In the genomic region with DNA sequence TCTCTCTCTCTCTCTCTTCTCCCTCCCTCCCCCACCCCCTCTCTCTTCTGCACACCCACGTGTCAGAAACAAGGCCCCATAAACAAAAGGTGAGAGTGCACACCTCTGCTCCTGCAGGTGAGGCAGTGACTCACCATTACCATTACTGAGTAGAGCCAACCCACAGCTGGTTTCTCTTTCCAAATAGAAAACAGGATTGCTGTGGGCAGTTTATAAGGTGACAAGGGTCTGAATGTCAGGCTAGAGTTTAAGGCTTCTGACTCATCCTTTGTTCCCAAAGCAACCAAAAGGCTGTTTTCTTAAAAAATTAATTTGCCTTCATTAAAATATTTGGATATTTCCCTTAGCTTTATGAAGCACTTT, we compare ENCODE assay signal across 9 mouse cellular contexts.
DNase-seq lines count a peak whose midpoint lies in the region; ATAC-seq and TF ChIP-seq lines count a peak whose summit lies in the region.
"Had no signal": no experiment of that assay in that cellular context is flagged by ENCODE, and none has a peak within 500 bp of the region (broad histone marks: within the 10 kb centered on the region; RNA-seq: fewer than 3 reads in every experiment).

No protein-coding gene starts in this region.

- no peak overlapping the region for H3K4me3 ChIP-seq in forebrain, embryonic 12.5 days (replicated peaks)
- no peak overlapping the region for H3K4me3 ChIP-seq in forebrain, embryonic 15.5 days
- H3K4me3 ChIP-seq in lung, embryonic 15.5 days = no peak overlapping the region
- no peak overlapping the region for H3K4me3 ChIP-seq in hindbrain, embryonic 15.5 days
- no peak overlapping the region for H3K4me3 ChIP-seq in olfactory bulb, adult 2 months (ENCODE audit: insufficient read depth, low read depth, low read length)

- peaks cover 71% of the 10 kb centered on the region for H3K4me1 ChIP-seq in forebrain, embryonic 12.5 days
- H3K4me1 ChIP-seq in forebrain, embryonic 15.5 days = peaks cover 57% of the 10 kb centered on the region
- peaks cover 35% of the 10 kb centered on the region for H3K4me1 ChIP-seq in lung, embryonic 15.5 days
- H3K4me1 ChIP-seq in hindbrain, embryonic 15.5 days (replicated peaks) = peaks cover 80% of the 10 kb centered on the region
- H3K4me1 ChIP-seq in olfactory bulb, adult 2 months (ENCODE audit: control insufficient read depth, insufficient read depth, low read length) = peaks cover 18% of the 10 kb centered on the region

- TF ChIP-seq CTCF in olfactory bulb, adult 2 months (IDR thresholded peaks at IDR 0.05; ENCODE audit: insufficient read depth, low read depth, low read length) = no peak

- TF ChIP-seq POLR2A in olfactory bulb, adult 2 months (IDR thresholded peaks at IDR 0.05; ENCODE audit: insufficient read depth, low read depth, low read length) = no peak

- H3K27me3 ChIP-seq in forebrain, embryonic 12.5 days = peaks cover 34% of the 10 kb centered on the region
- H3K27me3 ChIP-seq in forebrain, embryonic 15.5 days = peaks cover 23% of the 10 kb centered on the region
- peaks cover 14% of the 10 kb centered on the region; the same call in 1 of the 2 replicates for H3K27me3 ChIP-seq in lung, embryonic 15.5 days
- H3K27me3 ChIP-seq in hindbrain, embryonic 15.5 days = no peaks in the 10 kb centered on the region

- H3K36me3 ChIP-seq in forebrain, embryonic 12.5 days (replicated peaks) = no peaks in the 10 kb centered on the region
- no peaks in the 10 kb centered on the region for H3K36me3 ChIP-seq in forebrain, embryonic 15.5 days
- H3K36me3 ChIP-seq in lung, embryonic 15.5 days = no peaks in the 10 kb centered on the region
- H3K36me3 ChIP-seq in hindbrain, embryonic 15.5 days = no peaks in the 10 kb centered on the region
- H3K36me3 ChIP-seq: embryonic facial prominence, embryonic 15.5 days had no signal

- no peaks in the 10 kb centered on the region for H3K9me3 ChIP-seq in forebrain, embryonic 12.5 days
- no peaks in the 10 kb centered on the region for H3K9me3 ChIP-seq in forebrain, embryonic 15.5 days
- H3K9me3 ChIP-seq in lung, embryonic 15.5 days = no peaks in the 10 kb centered on the region
- H3K9me3 ChIP-seq in hindbrain, embryonic 15.5 days = no peaks in the 10 kb centered on the region
- H3K9me3 ChIP-seq: embryonic facial prominence, embryonic 15.5 days had no signal

- no peak for DNase-seq in lung, postnatal 25 days (ENCODE audit: low spot score)
- DNase-seq in layer of hippocampus, adult 11-12 months (ENCODE audit: low spot score) = no peak
- no peak for DNase-seq in cerebellum, postnatal 4 days (ENCODE audit: low spot score in 2 of 2)

- no peak for ATAC-seq in forebrain, embryonic 12.5 days (ENCODE audit: low FRiP score)
- no peak for ATAC-seq in forebrain, embryonic 15.5 days (replicated peaks)
- no peak for ATAC-seq in lung, embryonic 15.5 days (ENCODE audit: borderline replicate concordance, extremely low read depth, low FRiP score, low TSS enrichment)
- ATAC-seq in hindbrain, embryonic 15.5 days (ENCODE audit: low FRiP score, low read depth) = no peak

- 0% methylated on average over 1 of the region's 1 CpGs for WGBS in forebrain, embryonic 12.5 days
- WGBS in forebrain, embryonic 15.5 days = 7% methylated on average over 1 of the region's 1 CpGs
- WGBS in lung, embryonic 15.5 days = 0% methylated on average over 1 of the region's 1 CpGs
- no CpG with 5 or more reads among the region's 1 CpGs for WGBS in hindbrain, embryonic 15.5 days
- no CpG with 5 or more reads among the region's 1 CpGs for WGBS in olfactory bulb, adult 2 months

- H3K4me2 ChIP-seq in forebrain, embryonic 12.5 days = peak overlapping the region; percentile 76
- H3K4me2 ChIP-seq in forebrain, embryonic 15.5 days (replicated peaks) = no peak overlapping the region
- H3K4me2 ChIP-seq in lung, embryonic 15.5 days = peak overlapping the region; percentile 69; the same call in 1 of the 2 replicates
- peak overlapping the region; percentile 73; the same call in 1 of the 2 replicates for H3K4me2 ChIP-seq in hindbrain, embryonic 15.5 days

- H3K9ac ChIP-seq in forebrain, embryonic 12.5 days = no peak overlapping the region
- H3K9ac ChIP-seq in forebrain, embryonic 15.5 days (replicated peaks) = no peak overlapping the region
- H3K9ac ChIP-seq in lung, embryonic 15.5 days = no peak overlapping the region
- H3K9ac ChIP-seq in hindbrain, embryonic 15.5 days = 0 out of 2 replicates have a peak overlapping the region, but pooled peaks have one; percentile 19
- H3K9ac ChIP-seq: embryonic facial prominence, embryonic 15.5 days had no signal

- no peak overlapping the region for H3K27ac ChIP-seq in forebrain, embryonic 12.5 days
- H3K27ac ChIP-seq in forebrain, embryonic 15.5 days (replicated peaks) = no peak overlapping the region
- H3K27ac ChIP-seq in lung, embryonic 15.5 days = no peak overlapping the region
- H3K27ac ChIP-seq in hindbrain, embryonic 15.5 days (replicated peaks) = peak overlapping the region; percentile 92
- 0 out of 2 replicates have a peak overlapping the region, but pooled peaks have one; percentile 4 for H3K27ac ChIP-seq in olfactory bulb, adult 2 months (ENCODE audit: insufficient read depth, low read depth, low read length)
- H3K27ac ChIP-seq: embryonic facial prominence, embryonic 15.5 days had no signal

Comparison
In these comparisons a context has a peak if more than half of its experiments do, and no peak if none do; other contexts are left out.
1. H3K27ac ChIP-seq: peak in hindbrain, embryonic 15.5 days (single experiment) and olfactory bulb, adult 2 months (single experiment); none in forebrain, embryonic 12.5 days (single experiment), forebrain, embryonic 15.5 days (single experiment) and lung, embryonic 15.5 days (single experiment).